Mouse (Mus musculus): ENCODE measurements around the gene Tymp. TPM values are rescaled to one million over a fixed set of nuclear protein-coding genes. Genes with fewer than 3 reads are reported as not detected.

Gene Tymp
- polyA plus RNA-seq, 1 experiment from 2014 or later: 1.3 TPM

DNA sequence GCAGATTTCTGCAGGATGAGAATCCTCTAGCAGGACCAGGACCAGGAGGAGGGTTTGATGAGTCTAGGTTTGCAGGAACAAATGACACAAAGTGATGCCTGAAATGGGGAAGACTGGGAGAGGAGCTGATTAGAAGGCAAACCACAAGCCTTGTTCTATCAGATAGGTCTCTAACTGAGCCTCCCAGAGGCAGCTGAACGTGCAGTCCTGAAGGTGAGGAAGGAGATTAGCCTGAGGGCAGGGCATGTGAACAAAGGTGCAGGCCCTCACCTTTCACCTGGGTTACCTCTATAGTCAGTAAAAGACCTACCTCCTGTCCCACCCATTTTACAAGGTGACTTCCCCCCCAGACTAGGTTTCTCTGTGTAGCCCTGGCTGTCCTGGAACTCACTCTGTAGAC lies 22.9 kb upstream of the Tymp start:
- Histone ChIP-seq H3K9ac (ENCODE audit: low read depth, low read length) (no peak overlapping the region), H3K36me3 (ENCODE audit: control insufficient read depth, insufficient read depth, low read length) (no peaks in the 10 kb centered on the region), H3K4me1 (ENCODE audit: control insufficient read depth, insufficient read depth, low read length) (peaks cover 6% of the 10 kb centered on the region; the same call in 1 of the 2 replicates), H3K27me3 (replicated peaks; ENCODE audit: control insufficient read depth, insufficient read depth, low read length) (no peaks in the 10 kb centered on the region), H3K4me3 (ENCODE audit: low read length) (no peak overlapping the region), H3K9me3 (ENCODE audit: control insufficient read depth, low read length) (no peaks in the 10 kb centered on the region), H3K27ac (ENCODE audit: low read length) (no peak overlapping the region), H3K4me2 (ENCODE audit: low read depth, low read length) (no peak overlapping the region)
- 27% methylated on average over 1 of the region's 1 CpGs for WGBS
- peak; percentile 59; the same call in 1 of the 2 replicates for ATAC-seq

DNA sequence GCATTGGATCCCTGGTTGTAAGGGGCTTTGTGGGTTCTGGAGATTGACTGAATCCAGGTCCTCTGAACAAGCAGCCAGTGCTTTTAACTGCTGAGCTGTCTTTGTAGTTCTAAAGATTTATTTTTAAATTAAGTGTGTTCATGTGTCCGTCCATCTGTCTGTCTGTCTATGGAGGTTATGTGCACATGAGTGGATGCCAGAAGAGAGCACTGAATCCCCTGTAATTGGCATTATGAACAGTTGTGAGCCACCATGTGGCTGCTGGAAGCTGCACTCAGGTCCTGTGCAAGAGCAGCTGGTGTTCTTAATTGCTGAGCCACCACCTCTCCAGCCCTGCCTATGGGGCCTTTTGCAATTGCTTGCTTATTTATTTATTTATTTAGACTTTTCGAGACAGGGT lies 21.3 kb upstream of the Tymp start:
- Histone ChIP-seq H3K27me3 (replicated peaks; ENCODE audit: control insufficient read depth, insufficient read depth, low read length) (no peaks in the 10 kb centered on the region), H3K27ac (ENCODE audit: low read length) (no peak overlapping the region), H3K9me3 (ENCODE audit: control insufficient read depth, low read length) (no peaks in the 10 kb centered on the region), H3K4me2 (ENCODE audit: low read depth, low read length) (no peak overlapping the region), H3K4me3 (ENCODE audit: low read length) (no peak overlapping the region), H3K9ac (ENCODE audit: low read depth, low read length) (no peak overlapping the region), H3K36me3 (ENCODE audit: control insufficient read depth, insufficient read depth, low read length) (no peaks in the 10 kb centered on the region), H3K4me1 (ENCODE audit: control insufficient read depth, insufficient read depth, low read length) (peaks cover 6% of the 10 kb centered on the region; the same call in 1 of the 2 replicates)
- WGBS: 82% methylated on average over 2 of the region's 2 CpGs
- no peak for ATAC-seq

DNA sequence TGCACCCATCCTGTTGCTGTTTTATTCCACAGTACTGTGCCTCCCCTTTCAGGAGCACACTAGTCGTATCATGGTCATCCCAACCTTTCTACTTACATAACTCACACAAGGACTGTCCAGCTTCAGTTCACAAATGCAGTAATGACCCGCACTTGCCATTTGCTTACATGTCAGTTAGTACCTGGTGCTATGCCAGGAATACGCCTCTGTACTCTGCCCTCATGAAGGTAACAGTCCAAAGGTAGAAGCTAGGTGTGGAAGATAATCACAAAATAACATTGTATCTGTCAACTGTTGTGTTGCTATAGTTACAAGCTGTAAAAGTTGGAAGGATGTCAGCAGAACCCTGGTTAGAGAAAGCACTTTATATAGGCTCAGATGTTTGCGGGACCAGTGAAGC lies 20.0 kb upstream of the Tymp start:
- H3K36me3 ChIP-seq (ENCODE audit: control insufficient read depth, insufficient read depth, low read length): no peaks in the 10 kb centered on the region
- WGBS: 68% methylated on average over 4 of the region's 4 CpGs
- H3K9me3 ChIP-seq (ENCODE audit: control insufficient read depth, low read length): no peaks in the 10 kb centered on the region
- peak; percentile 94 for ATAC-seq
- peaks cover 6% of the 10 kb centered on the region; the same call in 1 of the 2 replicates for H3K4me1 ChIP-seq (ENCODE audit: control insufficient read depth, insufficient read depth, low read length)
- H3K27me3 ChIP-seq (replicated peaks; ENCODE audit: control insufficient read depth, insufficient read depth, low read length): no peaks in the 10 kb centered on the region
- H3K4me2 ChIP-seq (ENCODE audit: low read depth, low read length): no peak overlapping the region
- no peak overlapping the region; the same call in 1 of the 2 replicates for H3K27ac ChIP-seq (ENCODE audit: low read length)
- H3K4me3 ChIP-seq (ENCODE audit: low read length): no peak overlapping the region
- no peak overlapping the region for H3K9ac ChIP-seq (ENCODE audit: low read depth, low read length)

DNA sequence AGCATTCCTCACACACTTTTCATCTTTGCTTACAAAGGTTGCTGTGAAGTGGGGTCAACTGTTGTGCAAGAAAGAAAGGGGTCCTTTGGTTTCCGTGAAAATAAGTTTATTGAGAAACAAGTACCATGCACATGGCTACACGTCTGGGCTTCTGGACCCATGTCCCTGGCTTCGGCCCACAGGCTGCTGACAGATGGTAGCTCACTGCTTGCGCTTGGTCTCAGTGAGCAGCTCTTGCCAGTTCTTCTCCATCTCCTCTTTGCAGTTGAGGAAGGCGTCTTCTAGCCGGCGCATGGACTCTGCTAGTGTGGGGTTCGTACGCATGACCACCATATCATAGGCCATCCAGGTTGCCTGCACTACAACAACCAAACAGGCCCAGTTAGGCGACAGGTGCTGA lies 13.2 kb upstream of the Tymp start:
- WGBS: 91% methylated on average over 10 of the region's 10 CpGs

DNA sequence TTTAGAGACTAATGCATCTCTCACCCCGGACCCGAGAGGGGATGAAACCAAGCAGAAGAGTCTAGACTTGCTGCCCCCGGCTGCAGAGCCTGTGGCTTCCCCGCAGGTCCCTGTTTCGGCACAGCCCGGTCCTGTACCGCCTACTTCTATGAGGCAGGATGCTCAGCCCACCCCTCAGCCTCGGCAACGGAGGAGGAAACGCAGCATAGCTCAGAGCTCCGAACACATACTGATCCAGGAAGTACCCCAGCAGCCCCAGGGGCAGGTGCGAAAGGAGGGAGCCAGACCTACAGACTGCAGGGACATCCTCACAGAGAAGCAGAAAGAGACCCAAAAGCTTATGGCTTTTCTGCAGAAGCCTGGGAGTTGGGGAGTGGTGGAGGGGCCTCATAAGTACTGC lies 10.3 kb upstream of the Tymp start:
- no peaks in the 10 kb centered on the region for H3K9me3 ChIP-seq (ENCODE audit: control insufficient read depth, low read length)
- H3K27ac ChIP-seq (ENCODE audit: low read length): no peak overlapping the region
- no peaks in the 10 kb centered on the region for H3K4me1 ChIP-seq (ENCODE audit: control insufficient read depth, insufficient read depth, low read length)
- H3K36me3 ChIP-seq (ENCODE audit: control insufficient read depth, insufficient read depth, low read length): no peaks in the 10 kb centered on the region
- WGBS: 42% methylated on average over 12 of the region's 12 CpGs
- ATAC-seq: no peak
- no peak overlapping the region for H3K4me3 ChIP-seq (ENCODE audit: low read length)
- H3K9ac ChIP-seq (ENCODE audit: low read depth, low read length): no peak overlapping the region
- peaks cover 3% of the 10 kb centered on the region for H3K27me3 ChIP-seq (replicated peaks; ENCODE audit: control insufficient read depth, insufficient read depth, low read length)
- no peak overlapping the region for H3K4me2 ChIP-seq (ENCODE audit: low read depth, low read length)

More for the DNA sequence above, 13.2 kb upstream of the Tymp start:
- Histone ChIP-seq H3K27me3 (replicated peaks; ENCODE audit: control insufficient read depth, insufficient read depth, low read length) (peaks cover 3% of the 10 kb centered on the region; the same call in 1 of the 2 replicates), H3K9me3 (ENCODE audit: control insufficient read depth, low read length) (no peaks in the 10 kb centered on the region), H3K36me3 (ENCODE audit: control insufficient read depth, insufficient read depth, low read length) (no peaks in the 10 kb centered on the region), H3K27ac (ENCODE audit: low read length) (no peak overlapping the region), H3K4me1 (ENCODE audit: control insufficient read depth, insufficient read depth, low read length) (no peaks in the 10 kb centered on the region), H3K4me2 (ENCODE audit: low read depth, low read length) (no peak overlapping the region), H3K9ac (ENCODE audit: low read depth, low read length) (no peak overlapping the region), H3K4me3 (ENCODE audit: low read length) (no peak overlapping the region)
- ATAC-seq: no peak

DNA sequence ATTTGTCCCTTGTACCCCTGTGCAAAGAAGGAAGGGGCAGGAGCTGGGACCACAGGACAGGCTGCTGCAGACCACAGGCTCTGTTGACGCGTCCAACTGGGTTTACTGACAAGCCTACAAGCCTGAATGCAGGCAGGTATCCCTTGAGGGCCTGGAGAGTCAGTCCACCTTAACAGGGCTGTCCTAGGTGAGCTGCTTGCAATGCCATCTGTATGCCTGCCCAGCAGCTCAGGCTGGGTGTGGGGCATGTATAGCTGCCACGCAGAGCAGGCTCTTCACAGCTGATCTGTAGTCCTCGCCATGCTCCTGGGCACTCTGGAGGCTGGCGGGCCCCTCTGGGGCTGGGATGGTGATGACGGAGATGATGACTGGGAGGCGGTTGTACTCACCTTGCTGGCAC lies 7.8 kb upstream of the Tymp start, which contains the start of gene Klhdc7b:
TSS of gene Klhdc7b (plus strand) at position 301 of the 400 bp plus-strand sequence.
- H3K9ac ChIP-seq (ENCODE audit: low read depth, low read length): no peak within 1 kb of the TSS
- no peak within 1 kb of the TSS for H3K4me3 ChIP-seq (ENCODE audit: low read length)
- WGBS: 89% methylated on average over 7 of the region's 7 CpGs
- H3K27ac ChIP-seq (ENCODE audit: low read length): no peak within 1 kb of the TSS
- no peaks in the 10 kb centered on the region for H3K36me3 ChIP-seq (ENCODE audit: control insufficient read depth, insufficient read depth, low read length)
- no peak within 1 kb of the TSS for H3K4me2 ChIP-seq (ENCODE audit: low read depth, low read length)
- no peak for ATAC-seq
- peaks cover 9% of the 10 kb centered on the region for H3K27me3 ChIP-seq (replicated peaks; ENCODE audit: control insufficient read depth, insufficient read depth, low read length)
- no peaks in the 10 kb centered on the region for H3K9me3 ChIP-seq (ENCODE audit: control insufficient read depth, low read length)
- H3K4me1 ChIP-seq (ENCODE audit: control insufficient read depth, insufficient read depth, low read length): no peaks in the 10 kb centered on the region

DNA sequence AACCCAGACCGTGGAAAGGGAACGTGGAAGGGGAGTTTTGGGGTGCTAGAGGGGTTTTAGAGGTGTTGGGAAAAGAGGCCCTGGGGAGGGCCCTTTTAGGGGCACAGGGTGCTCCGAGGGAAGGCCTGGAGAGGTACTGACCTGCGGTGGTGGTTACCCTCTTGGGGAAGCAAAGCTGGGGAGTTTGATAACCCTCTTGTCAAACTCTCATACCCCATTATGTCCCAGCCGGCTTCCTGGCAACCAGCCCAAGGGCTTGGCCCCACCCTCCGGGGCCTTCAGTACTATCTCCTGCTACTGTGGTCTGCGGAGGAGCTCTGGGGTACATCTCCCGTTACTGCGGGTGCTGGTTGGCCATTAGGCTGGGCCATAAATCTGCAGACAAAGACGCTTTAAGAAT lies 2.6 kb upstream of the Tymp start:
- Histone ChIP-seq H3K9me3 (ENCODE audit: control insufficient read depth, low read length) (no peaks in the 10 kb centered on the region), H3K27me3 (replicated peaks; ENCODE audit: control insufficient read depth, insufficient read depth, low read length) (peaks cover 44% of the 10 kb centered on the region), H3K4me1 (ENCODE audit: control insufficient read depth, insufficient read depth, low read length) (peaks cover 20% of the 10 kb centered on the region), H3K9ac (ENCODE audit: low read depth, low read length) (peak overlapping the region; percentile 39; the same call in 1 of the 2 replicates), H3K27ac (ENCODE audit: low read length) (no peak overlapping the region), H3K4me3 (ENCODE audit: low read length) (peak overlapping the region; percentile 44), H3K4me2 (ENCODE audit: low read depth, low read length) (peak overlapping the region; percentile 78), H3K36me3 (ENCODE audit: control insufficient read depth, insufficient read depth, low read length) (no peaks in the 10 kb centered on the region)
- no peak for ATAC-seq
- 11% methylated on average over 10 of the region's 10 CpGs for WGBS

DNA sequence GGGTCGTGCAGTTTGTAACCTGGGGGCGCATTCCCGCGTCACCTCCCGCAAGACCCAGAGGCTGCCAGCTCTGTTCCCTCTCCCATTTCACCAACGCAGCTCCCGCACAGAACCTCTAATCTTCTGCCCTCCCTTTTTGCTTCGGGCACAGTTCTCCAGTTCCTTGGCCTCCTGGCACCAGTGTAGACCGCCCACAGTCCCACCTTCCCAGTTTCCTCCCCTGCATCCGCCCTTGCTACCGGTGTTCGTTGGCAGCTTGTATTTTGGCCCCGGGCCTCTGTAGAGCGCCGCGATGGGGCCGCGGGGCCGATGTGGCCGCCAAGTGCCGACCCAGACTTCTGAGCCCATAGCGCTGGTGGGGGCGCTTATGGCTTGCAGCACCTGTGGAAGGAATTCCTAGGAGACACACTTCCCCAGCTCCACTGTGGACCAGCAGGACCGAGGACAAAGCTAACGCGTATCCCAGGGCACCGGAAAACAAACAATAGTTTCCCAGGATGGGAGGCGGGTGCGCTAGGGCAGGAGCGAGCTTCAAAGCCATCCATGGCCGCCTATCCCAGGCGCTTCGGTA lies 2.1 kb upstream of the Tymp start, which contains the start of gene Odf3b:
TSS of gene Odf3b (minus strand) at position 452 of the 571 bp plus-strand sequence.
- H3K9ac ChIP-seq (ENCODE audit: low read depth, low read length): peak within 1 kb of the TSS; percentile 39
- H3K36me3 ChIP-seq (ENCODE audit: control insufficient read depth, insufficient read depth, low read length): no peaks in the 10 kb centered on the region
- WGBS: under 1% methylated on average over 33 of the region's 33 CpGs
- peaks cover 23% of the 10 kb centered on the region for H3K4me1 ChIP-seq (ENCODE audit: control insufficient read depth, insufficient read depth, low read length)
- ATAC-seq: peak; percentile 19; the same call in 1 of the 2 replicates
- H3K9me3 ChIP-seq (ENCODE audit: control insufficient read depth, low read length): no peaks in the 10 kb centered on the region
- peak within 1 kb of the TSS; percentile 78 for H3K4me2 ChIP-seq (ENCODE audit: low read depth, low read length)
- no peak within 1 kb of the TSS for H3K27ac ChIP-seq (ENCODE audit: low read length)
- peaks cover 44% of the 10 kb centered on the region for H3K27me3 ChIP-seq (replicated peaks; ENCODE audit: control insufficient read depth, insufficient read depth, low read length)
- peak within 1 kb of the TSS; percentile 44 for H3K4me3 ChIP-seq (ENCODE audit: low read length)

DNA sequence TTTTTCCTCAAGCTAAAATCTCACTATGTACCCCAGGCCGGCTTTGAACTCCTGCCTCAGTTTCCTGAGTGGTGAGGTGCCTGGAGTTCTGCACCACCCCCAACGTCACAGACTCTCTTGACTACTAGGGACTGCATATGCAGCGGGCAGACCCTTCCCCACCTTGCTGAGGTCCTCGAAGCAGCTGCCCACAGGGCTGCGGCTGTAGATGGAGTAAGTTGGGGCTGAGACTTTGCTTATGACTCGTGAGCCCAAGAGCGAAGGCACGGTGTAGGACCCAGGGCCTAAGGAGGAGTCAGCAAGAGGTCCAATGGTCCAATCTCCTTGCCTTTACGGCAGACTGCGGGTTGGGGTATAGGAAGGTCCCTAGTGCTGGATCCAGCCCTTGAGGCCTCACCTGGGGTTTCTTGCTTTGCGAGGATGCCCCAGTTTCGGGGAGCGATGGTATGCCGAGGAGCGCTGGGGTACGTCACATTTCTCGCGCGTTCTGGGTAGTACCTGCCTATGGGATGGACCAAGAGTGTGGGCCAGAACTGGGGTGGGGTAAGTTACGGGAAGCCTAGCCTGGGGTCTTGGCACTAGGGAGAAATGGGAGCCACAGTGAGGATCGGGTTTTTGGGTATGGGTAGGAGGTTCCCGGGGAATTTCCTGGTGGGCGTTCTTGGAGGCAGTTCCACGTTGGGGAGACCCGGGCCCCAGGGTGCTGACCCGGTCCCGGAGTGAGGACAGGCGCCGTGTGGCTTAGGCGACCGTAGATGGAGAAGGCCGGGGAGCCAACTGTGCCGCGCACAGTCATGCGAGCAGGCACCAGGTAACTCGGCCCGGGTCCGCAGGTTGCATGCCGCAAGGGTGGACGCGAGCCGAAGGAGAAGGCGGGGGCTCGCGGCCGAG lies 1.3 kb upstream of the Tymp start:
- H3K9ac ChIP-seq (ENCODE audit: low read depth, low read length): peak overlapping the region; percentile 39
- no peaks in the 10 kb centered on the region for H3K36me3 ChIP-seq (ENCODE audit: control insufficient read depth, insufficient read depth, low read length)
- peaks cover 44% of the 10 kb centered on the region for H3K27me3 ChIP-seq (replicated peaks; ENCODE audit: control insufficient read depth, insufficient read depth, low read length)
- peaks cover 23% of the 10 kb centered on the region for H3K4me1 ChIP-seq (ENCODE audit: control insufficient read depth, insufficient read depth, low read length)
- peak overlapping the region; percentile 44 for H3K4me3 ChIP-seq (ENCODE audit: low read length)
- H3K9me3 ChIP-seq (ENCODE audit: control insufficient read depth, low read length): no peaks in the 10 kb centered on the region
- peak overlapping the region; percentile 78 for H3K4me2 ChIP-seq (ENCODE audit: low read depth, low read length)
- no peak for ATAC-seq
- H3K27ac ChIP-seq (ENCODE audit: low read length): no peak overlapping the region
- 15% methylated on average over 45 of the region's 46 CpGs for WGBS

Measured in intestine, embryonic 16.5 days (tissue).